Mouse (Mus musculus) layer of hippocampus, adult 6 months (tissue): ENCODE measurements around the gene Rc3h2. TPM values are rescaled to one million over a fixed set of nuclear protein-coding genes. Genes with fewer than 3 reads are reported as not detected.

Experiments
- long read RNA-seq, 2 experiments: library from polyadenylated mRNA; unstranded; transcript quantifications; one replicate each; pipeline ENCODE4 v2.0.0; 2019 to 2020
- polyA plus RNA-seq: library from polyadenylated mRNA; unstranded; fragments of <200 nt; fragmentation: Nextera tagmentation; gene quantifications from 2 replicates; pipeline ENCODE4 v1.2.3, GENCODE M21; 2021

The Rc3h2 gene
- polyA plus RNA-seq: 7.4 and 8.0 TPM in 2 replicates
- long read RNA-seq, experiment 1, partial matches to known transcripts: 3 of 11 reads
- long read RNA-seq, experiment 1, other reads (novel, unspliced or antisense): 8 of 11 reads
- long read RNA-seq, experiment 2, partial matches to known transcripts: 5 of 20 reads
- long read RNA-seq, experiment 2, other reads (novel, unspliced or antisense): 15 of 20 reads

DNA sequence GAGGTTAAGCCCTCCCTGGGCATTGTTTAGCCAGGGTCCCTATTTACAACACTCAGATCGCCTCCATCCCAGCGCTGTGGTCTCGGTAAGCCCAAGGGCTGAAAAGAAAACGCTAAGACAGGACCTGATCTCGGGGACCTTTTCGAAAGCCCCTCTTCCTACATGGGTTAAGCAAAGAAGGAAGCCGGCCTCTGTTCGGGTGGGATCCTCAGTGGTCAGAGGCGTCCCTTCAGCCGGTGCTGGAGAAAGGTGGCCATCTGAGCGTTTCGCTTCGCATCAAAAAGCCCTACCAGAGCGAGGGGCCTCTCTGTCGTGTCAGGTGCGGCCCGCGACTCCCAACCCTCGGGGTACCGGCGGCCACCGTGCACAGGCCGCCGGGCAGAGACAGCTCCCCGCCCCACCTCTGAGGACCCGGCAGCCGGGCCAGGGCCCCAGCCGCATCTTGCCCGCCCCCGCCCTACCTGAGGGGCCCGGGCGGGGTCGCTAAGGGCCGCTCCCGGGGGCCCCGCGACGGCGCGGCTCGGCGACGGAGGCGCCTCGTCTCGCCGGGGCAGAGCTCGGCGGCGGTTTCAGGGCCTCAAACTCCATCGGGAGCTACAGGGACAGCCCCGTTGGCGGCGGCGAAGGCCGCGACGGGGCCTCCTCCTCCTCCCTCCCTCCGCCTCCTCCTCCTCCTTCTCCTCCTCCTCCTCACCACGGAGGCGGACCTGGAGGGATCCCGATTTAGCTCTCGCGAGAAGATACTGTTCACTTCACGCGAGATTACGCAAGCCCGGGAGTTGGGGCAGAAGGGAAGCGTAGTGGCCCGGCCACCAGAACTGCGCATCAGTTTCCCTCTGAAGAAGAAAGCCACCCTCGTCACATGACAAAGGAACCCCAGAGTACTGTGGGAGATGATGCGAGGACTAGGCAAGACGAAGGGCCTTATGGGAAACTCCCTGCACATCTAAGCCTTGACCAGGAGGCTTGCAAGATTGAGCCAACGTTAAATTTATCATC is at the start of gene Rc3h2:
Gene Rc3h2 (minus strand): TSS at position 598 of the 999 bp plus-strand sequence.

DNA sequence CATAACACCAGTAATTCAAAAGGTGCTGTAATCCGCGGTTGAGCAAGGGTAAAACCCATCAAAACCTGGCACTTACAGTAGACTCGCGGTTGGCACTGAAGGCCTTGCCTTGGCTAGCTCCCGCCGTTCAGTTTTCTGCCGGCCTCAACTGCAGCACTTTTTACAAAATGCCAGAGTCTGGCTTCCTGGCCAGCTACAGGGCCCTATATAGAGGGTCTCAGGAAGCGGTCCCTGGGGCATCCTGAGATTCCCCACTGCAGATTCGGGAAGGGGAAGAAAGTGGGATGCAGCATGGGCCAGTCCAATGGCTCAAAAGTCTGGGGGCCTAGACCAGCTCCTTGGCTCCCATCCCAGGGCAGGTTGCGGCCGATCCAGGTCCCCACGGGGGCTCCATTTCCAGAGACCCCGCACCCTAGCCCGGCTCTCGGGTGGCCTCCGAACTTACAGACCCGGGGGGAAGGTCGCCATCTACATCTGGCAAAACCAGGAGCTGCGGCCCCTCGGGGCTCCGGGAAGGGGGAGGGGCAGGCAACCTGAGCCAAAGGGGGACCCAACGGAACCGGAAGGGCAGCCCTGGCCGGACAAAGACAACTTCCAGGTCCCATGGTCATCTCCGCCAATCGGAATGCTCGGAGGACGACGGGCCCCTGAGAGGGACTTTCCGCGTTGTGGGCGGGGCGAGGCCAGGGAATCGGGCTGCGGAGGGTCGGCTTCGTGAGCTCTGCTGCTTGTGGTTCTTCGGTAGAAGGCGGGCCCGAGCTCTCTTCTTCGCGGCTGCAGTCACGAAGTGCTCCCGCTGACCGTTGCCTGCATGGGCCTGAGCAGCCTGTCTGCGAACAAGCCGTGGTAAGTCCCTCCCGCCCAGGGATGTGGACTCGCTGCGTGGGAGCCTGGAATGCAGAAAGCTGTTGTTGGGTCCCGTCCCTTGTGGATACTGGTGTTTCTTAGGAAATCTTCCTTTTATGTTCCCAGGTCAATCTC is 20.2 kb upstream of the Rc3h2 start, which contains the start of the genes Zbtb26, Zbtb6 and Rabgap1:
Gene Zbtb26 (minus strand): TSS at position 525 of the 981 bp plus-strand sequence.
Gene Zbtb6 (minus strand): TSS at position 561 of the 981 bp plus-strand sequence.
Gene Rabgap1 (plus strand): TSS at position 669 of the 981 bp plus-strand sequence.

DNA sequence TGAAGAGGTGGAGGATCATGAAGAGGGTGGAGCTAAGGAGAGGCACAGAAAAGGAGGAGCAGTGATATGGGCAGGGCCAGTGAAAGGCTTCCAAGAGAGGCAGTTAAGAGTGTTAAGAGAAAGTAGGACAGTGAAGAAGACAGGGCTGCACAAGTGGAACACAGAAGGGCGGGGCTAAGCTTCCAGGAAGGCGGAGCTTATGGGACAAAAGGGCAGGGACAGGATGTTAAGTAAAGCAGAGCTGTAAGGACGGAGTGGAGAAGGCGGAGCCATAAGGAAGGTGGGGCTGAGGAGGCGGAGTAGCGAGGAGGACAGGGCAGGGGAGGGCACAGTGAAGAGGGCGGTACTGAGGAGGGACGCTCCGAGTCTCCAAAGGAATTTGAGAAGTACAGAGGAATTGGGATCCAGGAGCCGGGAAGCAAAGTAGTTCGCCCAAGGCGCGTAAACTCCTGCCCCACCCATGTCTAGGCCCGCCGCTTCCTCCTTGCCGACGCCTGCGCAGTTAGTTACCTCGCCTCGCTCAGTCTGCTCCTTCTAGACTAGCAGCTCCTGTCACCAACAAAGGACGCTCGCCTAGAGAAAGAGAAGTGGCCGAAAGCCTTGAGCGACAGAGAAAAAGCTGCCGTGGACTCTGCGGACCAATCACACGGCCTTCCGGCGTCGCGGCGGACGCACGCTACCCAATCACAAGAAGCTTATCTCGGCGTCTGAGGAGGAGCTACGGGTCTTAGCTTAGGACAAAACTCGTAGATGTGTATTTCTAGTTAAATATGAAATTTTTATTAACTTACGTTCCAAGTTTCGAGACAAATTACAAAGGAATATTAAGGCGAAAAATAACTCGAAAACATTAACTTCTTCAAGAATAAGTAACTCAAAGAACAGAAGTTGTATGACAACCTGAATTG is 63.8 kb downstream of the Rc3h2 start, which contains the start of gene Pdcl:
Gene Pdcl (minus strand): TSS at position 700 of the 908 bp plus-strand sequence.

DNA sequence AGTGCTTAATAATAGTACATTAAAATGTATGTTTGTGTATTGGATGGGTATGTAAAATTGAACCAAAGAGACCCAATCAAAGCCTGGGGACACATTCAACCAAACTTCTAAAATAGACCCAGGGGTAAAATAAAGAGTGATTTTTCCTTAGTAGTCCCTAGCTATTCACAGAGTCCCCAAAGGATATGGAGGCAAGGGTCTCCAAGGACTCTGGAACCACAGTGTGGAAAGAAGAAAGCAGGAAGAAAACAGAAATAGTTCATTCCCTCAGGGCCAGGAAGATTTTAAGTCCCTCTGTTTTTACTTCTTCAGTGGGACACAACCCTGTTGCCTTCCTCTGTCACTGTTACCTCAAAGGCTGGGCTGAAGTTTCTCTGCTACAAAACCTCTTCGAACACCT is 96.5 kb downstream of the Rc3h2 start, which contains the start of gene Olfr368:
Gene Olfr368 (plus strand): TSS at position 301 of the 400 bp plus-strand sequence.

Other genes starting within 250 kb of the Rc3h2 start
- not detected in 2 replicates for gene Olfr365, start 234.7 kb downstream of the Rc3h2 start, polyA plus RNA-seq
- gene Olfr366, start 211.3 kb downstream of the Rc3h2 start, polyA plus RNA-seq: not detected in 2 replicates
- gene Olfr368, start 96.4 kb downstream of the Rc3h2 start, polyA plus RNA-seq: not detected in 2 replicates
- gene Pdcl, start 63.6 kb downstream of the Rc3h2 start, polyA plus RNA-seq: 14.1 and 17.3 TPM in 2 replicates
- 3.1 and 3.9 TPM in 2 replicates for gene Zbtb26, start 20.2 kb upstream of the Rc3h2 start, polyA plus RNA-seq
- 1.8 and 2.9 TPM in 2 replicates for gene Zbtb6, start 20.3 kb upstream of the Rc3h2 start, polyA plus RNA-seq
- gene Rabgap1, start 20.4 kb upstream of the Rc3h2 start, polyA plus RNA-seq: 17.2 and 22.1 TPM in 2 replicates
- gene Gpr21, start 93.4 kb upstream of the Rc3h2 start, polyA plus RNA-seq: 0.09 and 0.14 TPM in 2 replicates